Mouse (Mus musculus) limb, embryonic 12.5 days (tissue): ENCODE data around the gene Nolc1. TPM values are rescaled to one million over a fixed set of nuclear protein-coding genes. Genes with fewer than 3 reads are reported as not detected.
A peak's percentile ranks its signal among the peaks of the same experiment; 100 is the strongest.

Experiments used
- ATAC-seq: fragments of 200-750 bp; cut with Nextera tagmentation; 2 replicates; pipeline ENCODE4 v1.8.0; 2017; ENCODE audit warnings: low read depth, moderate TSS enrichment; ENCODE audit not compliant: insufficient number of reproducible peaks, insufficient read depth, low FRiP score, low TSS enrichment
- H3K27ac ChIP-seq: fragments of 300-500 bp; sonication (generic); 2 replicates; pipeline ENCODE4 v1.5.1; 2016; ENCODE audit warnings: mild to moderate bottlenecking, moderate library complexity
- H3K27me3 ChIP-seq: fragments of 300-500 bp; sonication (generic); 2 replicates; pipeline ENCODE4 v1.6.1; 2016; ENCODE audit warnings: mild to moderate bottlenecking, moderate library complexity
- H3K36me3 ChIP-seq: fragments of 300-500 bp; sonication (generic); 2 replicates; pipeline ENCODE4 v1.6.1; 2016; ENCODE audit warnings: mild to moderate bottlenecking, moderate library complexity
- H3K4me1 ChIP-seq: fragments of 300-500 bp; sonication (generic); replicated peaks from 2 replicates; pipeline ENCODE4 v1.6.1; 2016
- H3K4me2 ChIP-seq: fragments of 300-500 bp; sonication (generic); 2 replicates; pipeline ENCODE4 v1.6.1; 2016; ENCODE audit warnings: mild to moderate bottlenecking, moderate library complexity
- H3K4me3 ChIP-seq: fragments of 300-500 bp; sonication (generic); replicated peaks from 2 replicates; pipeline ENCODE4 v1.5.1; 2016; ENCODE audit warnings: mild to moderate bottlenecking
- H3K9ac ChIP-seq: fragments of 300-500 bp; sonication (generic); replicated peaks from 2 replicates; pipeline ENCODE4 v1.6.1; 2016; ENCODE audit warnings: mild to moderate bottlenecking, moderate library complexity
- H3K9me3 ChIP-seq: fragments of 300-500 bp; sonication (generic); 2 replicates; pipeline ENCODE4 v1.6.1; 2016; ENCODE audit warnings: mild to moderate bottlenecking, moderate library complexity
- WGBS: fragments of 180-500 bp; shearing (Covaris S2); methylation state at CpG from one replicate; pipeline ENCODE4 v1.1.7; 2016; 5-methylcytosine and 5-hydroxymethylcytosine counted together
- polyA plus RNA-seq: library from polyadenylated mRNA; unstranded; fragments of >200 nt; fragmentation: Nextera tagmentation; extraction: Ambion mirVana; gene quantifications from 2 replicates; pipeline ENCODE4 v1.2.1, GENCODE M21; 2016

The Nolc1 gene
- polyA plus RNA-seq, 1 experiment from 2014 or later = 107 TPM

DNA sequence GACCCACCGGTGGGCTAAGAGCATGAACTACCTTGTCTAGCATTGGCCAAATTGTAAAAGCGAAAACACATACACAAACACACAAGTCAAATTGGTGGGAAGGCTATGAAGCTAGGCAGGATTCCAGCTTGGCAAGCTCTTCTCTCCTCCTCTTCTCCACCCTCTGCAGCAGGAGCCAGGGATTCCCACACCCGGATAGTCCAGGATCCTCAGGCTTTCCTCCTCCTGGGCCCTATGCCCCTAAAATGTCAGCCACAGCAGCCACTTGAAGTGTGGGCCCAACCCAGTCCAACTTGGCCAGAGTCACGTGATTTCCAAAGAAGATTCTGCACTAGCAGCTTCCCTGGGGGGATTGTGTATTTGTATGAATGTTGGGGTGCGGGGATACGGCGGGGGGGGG, 32.3 kb upstream of the Nolc1 start:
- no peaks in the 10 kb centered on the region for H3K36me3 ChIP-seq

DNA sequence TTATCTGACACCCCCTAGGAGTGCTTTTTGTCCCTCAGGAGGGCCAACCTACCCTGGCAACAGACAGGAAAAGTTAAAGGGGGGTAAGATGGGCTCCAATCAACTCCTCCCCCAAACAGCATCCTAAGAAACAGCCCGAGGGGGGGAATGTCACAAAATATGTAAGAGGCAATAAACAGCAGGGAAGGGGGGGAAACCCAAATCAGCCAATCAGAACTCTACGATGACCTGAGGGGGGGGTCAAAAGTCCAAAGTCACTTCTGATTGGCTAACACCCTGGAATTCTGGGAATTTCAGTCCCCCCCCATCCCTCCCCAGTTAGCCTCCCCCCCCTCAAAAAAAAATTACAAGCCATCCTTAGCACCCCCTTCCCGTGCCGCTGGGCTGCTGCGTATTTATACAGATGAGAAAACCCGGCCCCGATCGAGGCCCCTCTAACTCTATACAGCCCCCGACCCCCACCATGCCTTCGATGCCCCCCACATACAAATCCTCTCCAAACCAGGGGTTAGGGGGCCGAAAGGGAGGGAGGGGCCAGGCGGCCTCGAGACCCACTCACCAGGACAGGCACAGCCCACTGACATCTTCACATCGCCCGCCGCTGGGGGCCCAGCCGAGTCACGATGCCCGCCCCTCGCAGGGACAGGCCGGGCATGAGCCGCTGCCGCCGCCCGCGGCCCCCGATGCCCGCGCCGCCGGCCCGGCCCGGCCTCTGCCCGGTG, 31.2 kb upstream of the Nolc1 start, which contains the start of gene Pprc1:
Pprc1 (plus strand) TSS at position 616 of the 722 bp plus-strand sequence.
- Histone ChIP-seq H3K4me3 (peak within 1 kb of the TSS; percentile 95), H3K4me2 (peak within 1 kb of the TSS; percentile 98), H3K4me1 (peaks cover 61% of the 10 kb centered on the region), H3K36me3 (no peaks in the 10 kb centered on the region), H3K27ac (peak within 1 kb of the TSS; percentile 99), H3K9ac (peak within 1 kb of the TSS; percentile 95), H3K9me3 (no peaks in the 10 kb centered on the region), H3K27me3 (no peaks in the 10 kb centered on the region)
- ATAC-seq = 0 out of 2 replicates have a peak, but pooled peaks have one; percentile 0
- whole genome bisulfite sequencing = under 1% methylated on average over 33 of the region's 34 CpGs

More for the DNA sequence above, 32.3 kb upstream of the Nolc1 start:
- Histone ChIP-seq H3K4me2 (peak overlapping the region; percentile 98), H3K27ac (peak overlapping the region; percentile 99), H3K27me3 (no peaks in the 10 kb centered on the region), H3K9me3 (no peaks in the 10 kb centered on the region), H3K4me3 (peak overlapping the region; percentile 95), H3K9ac (0 out of 2 replicates have a peak overlapping the region, but pooled peaks have one; percentile 95), H3K4me1 (peaks cover 61% of the 10 kb centered on the region)
- ATAC-seq = no peak
- WGBS = 67% methylated on average over 7 of the region's 7 CpGs

DNA sequence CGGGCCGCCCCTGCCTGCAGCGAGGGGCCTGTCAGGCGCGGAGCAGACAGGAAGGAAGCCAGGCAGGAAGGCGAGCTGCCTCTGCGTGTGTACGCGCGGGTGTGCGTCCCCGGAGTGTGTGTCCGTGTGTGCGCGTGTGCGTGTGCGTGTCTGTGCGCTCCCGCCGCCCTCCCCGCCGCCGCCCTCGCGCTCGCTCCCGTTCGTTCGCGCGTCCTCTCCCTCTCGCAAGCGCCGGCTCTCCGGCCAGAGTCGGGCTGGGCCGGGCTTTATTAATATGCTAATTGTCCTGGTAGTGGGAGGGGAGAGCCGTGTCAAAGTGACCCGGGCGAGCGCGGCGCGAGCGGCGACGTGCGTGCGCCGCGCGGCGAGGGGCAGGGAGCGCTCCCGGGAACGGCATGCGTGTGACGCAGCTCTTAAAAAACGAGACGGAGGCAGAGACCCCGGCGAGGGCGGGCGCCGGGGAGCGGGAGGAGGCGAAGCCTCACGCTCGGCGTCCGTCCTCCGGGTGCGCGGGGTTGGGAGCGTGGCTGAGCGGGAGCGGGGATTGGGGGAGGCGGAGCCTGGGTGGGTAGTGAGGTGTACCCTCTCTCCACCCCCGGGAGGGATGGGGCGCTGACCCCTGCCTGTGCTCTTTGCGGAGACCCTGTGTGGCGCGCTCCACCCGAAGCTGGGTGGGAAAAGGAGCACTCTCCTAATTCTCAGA, 30.5 kb upstream of the Nolc1 start, which contains the start of gene Ldb1:
Ldb1 (minus strand) TSS at position 222 of the 703 bp plus-strand sequence.
- H3K27me3 ChIP-seq = no peaks in the 10 kb centered on the region
- peak; percentile 72 for ATAC-seq
- WGBS = under 1% methylated on average over 77 of the region's 84 CpGs

DNA sequence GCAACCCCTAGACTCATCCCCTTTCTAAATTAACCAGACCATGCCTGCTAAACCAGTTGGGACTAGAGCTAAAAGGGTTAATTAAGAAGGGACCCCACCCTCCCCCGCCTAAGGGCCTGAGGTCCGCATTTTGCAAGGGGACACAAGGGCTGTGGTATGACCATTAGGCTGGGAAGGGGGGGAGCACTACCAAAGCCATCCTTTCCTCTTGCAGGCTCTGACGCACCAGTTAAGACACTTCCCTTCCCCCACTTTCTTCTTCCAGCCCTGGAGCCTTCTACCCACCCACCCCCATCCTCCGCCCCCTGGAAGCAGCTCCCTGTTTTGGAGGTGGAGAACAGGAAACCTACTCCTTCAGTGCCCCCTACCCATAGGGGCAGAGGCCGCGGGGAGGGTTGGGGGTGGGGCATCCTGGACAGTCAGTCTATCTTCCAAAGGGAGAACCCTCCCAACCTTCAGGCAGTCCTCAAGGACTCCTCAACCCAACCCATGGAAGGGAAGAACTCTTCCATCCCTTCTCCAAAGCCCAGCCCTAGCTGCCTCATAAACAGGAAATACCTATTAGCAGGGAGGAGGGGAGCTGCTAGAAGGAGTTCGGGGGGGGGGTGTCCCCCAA, 29.9 kb upstream of the Nolc1 start:
- Histone ChIP-seq H3K4me3 (peak overlapping the region; percentile 95), H3K27me3 (no peaks in the 10 kb centered on the region), H3K36me3 (no peaks in the 10 kb centered on the region), H3K27ac (peak overlapping the region; percentile 99), H3K4me2 (peak overlapping the region; percentile 98), H3K9me3 (no peaks in the 10 kb centered on the region), H3K4me1 (peaks cover 49% of the 10 kb centered on the region), H3K9ac (peak overlapping the region; percentile 95)
- ATAC-seq = peak; percentile 18
- WGBS = 0% methylated on average over 7 of the region's 7 CpGs

More for the DNA sequence above, 30.5 kb upstream of the Nolc1 start, which contains the start of gene Ldb1:
- H3K9ac ChIP-seq = peak within 1 kb of the TSS; percentile 95
- no peaks in the 10 kb centered on the region for H3K36me3 ChIP-seq
- peak within 1 kb of the TSS; percentile 98 for H3K4me2 ChIP-seq
- H3K27ac ChIP-seq = peak within 1 kb of the TSS; percentile 99
- peak within 1 kb of the TSS; percentile 95 for H3K4me3 ChIP-seq
- peaks cover 55% of the 10 kb centered on the region for H3K4me1 ChIP-seq
- no peaks in the 10 kb centered on the region for H3K9me3 ChIP-seq

DNA sequence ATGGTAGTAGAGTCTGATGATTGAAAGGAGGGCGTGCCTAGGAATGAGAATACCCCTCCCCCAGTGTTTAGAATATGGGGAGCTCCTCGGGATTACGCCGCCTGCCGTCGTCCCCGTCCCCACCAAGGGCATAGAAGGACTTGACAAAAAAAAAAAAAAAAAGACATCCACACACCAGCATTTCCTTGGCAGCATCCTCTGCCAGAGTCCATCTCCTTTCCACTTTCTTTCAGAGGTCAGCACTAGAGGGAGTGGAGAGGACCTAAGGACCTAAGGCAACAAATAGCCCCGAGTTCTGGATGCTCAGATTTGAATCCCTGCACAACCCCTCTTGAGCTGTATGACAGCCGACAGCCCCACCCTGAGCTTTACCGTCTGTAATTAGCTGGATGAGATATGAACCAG, 29.0 kb upstream of the Nolc1 start:
- Histone ChIP-seq H3K9me3 (no peaks in the 10 kb centered on the region), H3K4me3 (peak overlapping the region; percentile 95; the same call in 1 of the 2 replicates), H3K4me2 (peak overlapping the region; percentile 98), H3K27ac (peak overlapping the region; percentile 99), H3K36me3 (no peaks in the 10 kb centered on the region), H3K4me1 (peaks cover 41% of the 10 kb centered on the region), H3K27me3 (no peaks in the 10 kb centered on the region), H3K9ac (no peak overlapping the region)
- ATAC-seq = no peak
- WGBS = 11% methylated on average over 10 of the region's 10 CpGs

DNA sequence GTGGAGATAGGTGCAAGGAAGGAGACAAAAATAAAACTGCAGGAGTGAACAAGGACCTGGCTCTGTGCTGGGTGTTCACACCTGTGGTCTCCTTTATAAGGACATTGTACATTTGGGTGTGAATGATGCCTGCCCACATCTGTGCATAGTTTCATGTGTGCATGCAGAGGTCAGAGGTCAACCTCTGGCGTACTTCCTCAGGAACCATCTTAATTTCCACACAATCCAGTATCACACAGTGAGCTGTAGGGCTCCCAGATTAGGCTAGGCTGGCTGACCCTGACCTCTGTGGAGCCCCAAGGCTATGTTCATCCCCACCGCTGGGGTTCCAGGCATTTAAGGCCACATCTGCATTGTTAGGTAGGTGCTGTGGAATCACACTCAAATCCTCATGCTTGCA, 28.2 kb upstream of the Nolc1 start:
- Histone ChIP-seq H3K4me1 (peaks cover 32% of the 10 kb centered on the region), H3K36me3 (no peaks in the 10 kb centered on the region), H3K9ac (no peak overlapping the region), H3K9me3 (no peaks in the 10 kb centered on the region), H3K4me2 (no peak overlapping the region), H3K27ac (no peak overlapping the region), H3K27me3 (no peaks in the 10 kb centered on the region), H3K4me3 (no peak overlapping the region)
- 41% methylated on average over 2 of the region's 2 CpGs for WGBS
- no peak for ATAC-seq

DNA sequence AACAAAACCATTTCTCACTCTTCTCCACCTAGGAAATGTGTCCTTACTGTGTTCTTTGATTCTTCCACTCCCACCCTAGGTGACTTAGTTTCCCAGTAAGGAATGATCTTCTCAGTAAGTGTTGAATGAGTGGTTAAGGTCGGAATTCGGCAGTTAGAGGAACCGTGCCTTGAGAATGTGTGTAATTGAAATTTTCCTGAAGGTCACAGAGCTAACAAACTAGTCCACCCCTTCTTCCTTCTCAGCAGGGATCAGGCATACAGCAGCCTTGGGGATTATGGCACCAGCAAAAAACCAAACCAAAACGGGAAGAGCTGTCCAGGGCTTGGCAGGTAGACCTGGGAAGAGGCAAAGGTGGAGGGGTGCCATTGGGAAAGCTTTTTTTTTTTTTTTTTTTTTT, 26.5 kb upstream of the Nolc1 start:
- H3K36me3 ChIP-seq = no peaks in the 10 kb centered on the region
- H3K4me1 ChIP-seq = peaks cover 15% of the 10 kb centered on the region
- no peak overlapping the region for H3K4me2 ChIP-seq
- no peak for ATAC-seq
- no peak overlapping the region for H3K9ac ChIP-seq
- H3K27me3 ChIP-seq = no peaks in the 10 kb centered on the region
- H3K4me3 ChIP-seq = no peak overlapping the region
- H3K9me3 ChIP-seq = no peaks in the 10 kb centered on the region
- no peak overlapping the region for H3K27ac ChIP-seq
- WGBS = 60% methylated on average over 4 of the region's 4 CpGs

DNA sequence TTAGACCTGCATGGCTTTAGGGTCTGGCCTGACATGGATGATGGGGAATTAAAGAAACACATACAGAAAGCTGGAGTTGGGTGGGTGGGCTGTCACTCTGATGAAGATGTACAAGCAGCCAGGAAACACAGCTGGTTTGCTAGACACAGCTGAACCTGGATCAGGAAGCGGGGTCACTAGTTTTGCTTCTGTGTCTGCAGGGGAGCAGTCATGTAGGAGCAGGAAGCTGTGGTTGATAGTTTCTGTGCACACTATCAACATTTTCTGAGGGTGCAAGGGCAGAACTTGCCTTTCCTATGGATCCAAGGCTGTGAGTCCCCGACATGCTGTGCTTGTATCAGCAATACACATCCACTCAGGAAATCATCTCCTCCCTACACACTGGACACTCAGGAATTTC, 25.2 kb upstream of the Nolc1 start:
- Histone ChIP-seq H3K27me3 (no peaks in the 10 kb centered on the region), H3K9ac (no peak overlapping the region), H3K4me1 (peaks cover 14% of the 10 kb centered on the region), H3K9me3 (no peaks in the 10 kb centered on the region), H3K4me3 (no peak overlapping the region), H3K4me2 (no peak overlapping the region), H3K36me3 (no peaks in the 10 kb centered on the region), H3K27ac (no peak overlapping the region)
- ATAC-seq = no peak
- WGBS = 83% methylated on average over 2 of the region's 2 CpGs

DNA sequence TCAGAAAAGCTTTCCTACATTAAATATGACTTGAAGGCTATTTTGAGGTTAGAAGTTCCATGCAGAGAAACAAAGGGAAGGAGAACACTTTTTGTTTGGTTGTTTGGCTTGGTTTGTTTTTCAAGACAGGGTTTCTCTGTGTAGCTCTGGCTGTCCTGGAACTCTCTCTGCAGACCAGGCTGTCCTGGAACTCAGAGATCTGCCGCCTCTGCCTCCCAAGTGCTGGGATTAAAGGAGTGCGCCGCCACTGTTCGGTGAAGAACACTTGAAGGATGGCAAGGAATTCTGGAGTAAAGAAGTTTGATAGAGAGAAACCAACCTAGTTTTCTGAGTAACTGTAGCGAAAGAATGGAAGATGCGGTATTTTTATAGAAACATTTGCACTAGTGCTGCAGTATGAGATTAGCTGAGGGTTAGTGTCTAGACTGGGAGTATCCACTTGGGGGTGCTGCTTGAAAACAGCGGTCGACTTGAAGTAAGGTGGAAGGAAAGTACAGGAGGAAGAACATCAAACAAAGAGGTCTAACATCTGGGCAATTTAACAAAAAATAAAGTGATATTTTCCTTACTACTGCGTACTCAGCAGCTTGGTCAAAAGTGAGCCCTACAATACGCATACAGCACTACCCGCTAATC, 19.8 kb upstream of the Nolc1 start:
- Histone ChIP-seq H3K27me3 (no peaks in the 10 kb centered on the region), H3K36me3 (no peaks in the 10 kb centered on the region), H3K27ac (peak overlapping the region; percentile 93; the same call in 1 of the 2 replicates), H3K9ac (peak overlapping the region; percentile 79), H3K4me1 (peaks cover 6% of the 10 kb centered on the region), H3K4me3 (peak overlapping the region; percentile 83), H3K9me3 (no peaks in the 10 kb centered on the region), H3K4me2 (peak overlapping the region; percentile 60)
- 2% methylated on average over 11 of the region's 11 CpGs for WGBS
- peak; percentile 84 for ATAC-seq

DNA sequence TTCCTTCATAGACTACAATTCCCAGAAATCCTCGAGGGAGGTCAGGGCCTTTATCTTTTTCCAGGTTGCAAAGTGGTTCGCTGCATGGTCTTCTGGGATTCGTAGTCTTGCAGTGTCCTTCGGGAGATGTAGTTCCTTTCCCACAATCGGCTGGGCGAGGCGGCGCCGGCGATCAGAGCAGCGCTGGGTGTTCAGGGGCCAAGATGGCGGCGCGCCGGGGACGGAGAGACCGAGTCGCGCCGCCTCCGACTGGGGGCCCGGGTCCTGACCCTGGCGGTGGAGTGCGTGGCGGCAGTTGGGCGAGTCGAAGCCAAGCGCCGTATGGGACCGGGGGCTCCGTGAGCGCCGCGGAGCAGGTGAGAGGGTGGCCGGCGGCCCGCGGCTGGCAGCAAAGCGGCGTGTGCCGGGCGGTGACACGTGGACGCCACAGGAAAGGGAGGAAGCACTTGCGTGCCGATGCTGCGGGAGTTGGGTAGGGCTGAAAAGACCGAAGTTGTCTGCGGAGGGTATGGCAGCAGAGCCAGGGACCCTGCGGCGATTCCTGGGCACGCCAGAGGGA, 19.2 kb upstream of the Nolc1 start:
- H3K9ac ChIP-seq = peak overlapping the region; percentile 79
- H3K9me3 ChIP-seq = no peaks in the 10 kb centered on the region
- no peaks in the 10 kb centered on the region for H3K27me3 ChIP-seq
- WGBS = under 1% methylated on average over 52 of the region's 52 CpGs
- peak overlapping the region; percentile 93 for H3K27ac ChIP-seq
- H3K4me2 ChIP-seq = peak overlapping the region; percentile 60
- ATAC-seq = peak; percentile 92
- H3K4me1 ChIP-seq = peaks cover 6% of the 10 kb centered on the region
- peak overlapping the region; percentile 83 for H3K4me3 ChIP-seq
- H3K36me3 ChIP-seq = peaks cover 3% of the 10 kb centered on the region; the same call in 1 of the 2 replicates
